Mouse (Mus musculus): ENCODE data around the gene Rxfp1.
A peak's percentile ranks its signal among the peaks of the same experiment; 100 is the strongest.

- TF ChIP-seq POLR2A (IDR thresholded peaks at IDR 0.05; ENCODE audit: low read depth, low read length) (no peak), CTCF (IDR thresholded peaks at IDR 0.05; ENCODE audit: borderline replicate concordance, insufficient read depth, low read length) (0 out of 2 replicates have a peak, but pooled peaks have one; percentile 5)
These were observed 64.6 kb downstream of the Rxfp1 start for GRCm38 (mm10) chr3:79673082-79673481.
